Mouse (Mus musculus): ENCODE measurements around the gene Ubqln4.

DNA sequence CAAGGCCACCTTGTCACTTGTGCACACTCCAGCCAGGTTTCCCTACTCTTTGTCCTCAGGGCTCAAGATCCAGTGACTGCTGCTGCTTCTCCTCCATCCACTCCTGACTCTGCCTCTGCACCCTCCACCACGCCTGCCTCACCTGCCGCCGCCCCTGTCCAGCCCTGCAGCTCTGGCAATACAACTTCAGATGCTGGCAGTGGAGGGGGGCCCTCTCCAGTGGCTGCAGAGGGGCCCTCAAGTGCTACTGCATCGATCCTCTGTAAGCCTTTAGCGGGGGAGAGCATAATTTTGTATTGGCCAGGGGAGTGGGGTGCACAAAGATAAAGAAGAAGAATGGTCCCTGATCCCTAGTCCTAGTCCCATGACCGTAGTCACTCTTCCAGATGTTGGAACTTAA lies 2.2 kb downstream of the Ubqln4 start:
- TF ChIP-seq CTCF (conservative IDR thresholded peaks at IDR 0.05; ENCODE audit: low read length) = no peak
- no peak for TF ChIP-seq NANOG (IDR thresholded peaks at IDR 0.05; ENCODE audit: borderline replicate concordance, low read length)

Data from E14TG2a.4 (cell line).